Mouse (Mus musculus) ES-E14 (cell line): ENCODE data around the gene St3gal2. TPM values are rescaled to one million over a fixed set of nuclear protein-coding genes. Genes with fewer than 3 reads are reported as not detected.
"Not testable (repeated sequence)": the region's sequence is repeated elsewhere in the genome, so short reads cannot be mapped to it uniquely, and the experiment has no call there.

Source experiments
- DNase-seq: peaks from one replicate; pipeline ENCODE4 v3.0.0-alpha.2; 2013; ENCODE audit warnings: low read depth, low spot score
- H3K27ac ChIP-seq: 2 replicates; pipeline ENCODE4 v1.5.1; 2012; ENCODE audit warnings: low read depth, mild to moderate bottlenecking, low read length, moderate library complexity, mixed read lengths; ENCODE audit not compliant: poor library complexity, insufficient read depth, severe bottlenecking
- H3K36me3 ChIP-seq: 2 replicates; pipeline ENCODE4 v1.6.1; 2012; ENCODE audit warnings: mild to moderate bottlenecking, low read length, moderate library complexity, mixed read lengths; ENCODE audit not compliant: control insufficient read depth, poor library complexity, insufficient read depth, severe bottlenecking
- H3K4me1 ChIP-seq, 2 experiments: fragments of 150-350 bp in 1 of 2; sonication (generic) in 1 of 2; 2 replicates each; pipeline ENCODE4 v1.6.1; 2012; ENCODE audit warnings: low read length in 2 of 2, mild to moderate bottlenecking in 1 of 2, mixed read lengths in 1 of 2; ENCODE audit not compliant: control insufficient read depth in 2 of 2, insufficient read depth in 2 of 2, poor library complexity in 1 of 2
- H3K4me3 ChIP-seq, 2 experiments: fragments of 150-350 bp in 1 of 2; sonication (generic) in 1 of 2; 2 replicates each; pipeline ENCODE4 v1.5.1; 2012; ENCODE audit warnings: low read length in 2 of 2, low read depth in 1 of 2, mild to moderate bottlenecking in 1 of 2, mixed read lengths in 1 of 2; ENCODE audit not compliant: insufficient read depth in 1 of 2, poor library complexity in 1 of 2, severe bottlenecking in 1 of 2
- H3K9ac ChIP-seq: 2 replicates; pipeline ENCODE4 v1.6.1; 2012; ENCODE audit warnings: low read depth, mild to moderate bottlenecking, low read length, mixed read lengths; ENCODE audit not compliant: poor library complexity, insufficient read depth, severe bottlenecking
- H3K9me3 ChIP-seq: fragments of 150-350 bp; sonication (generic); 2 replicates; pipeline ENCODE4 v1.6.1; 2012; ENCODE audit warnings: low read depth, mild to moderate bottlenecking, low read length; ENCODE audit not compliant: control insufficient read depth, insufficient read depth
- CHD2 ChIP-seq: IDR thresholded peaks from 2 replicates; pipeline ENCODE4 v1.6.1; 2014; ENCODE audit warnings: mild to moderate bottlenecking, low read depth, low read length, inconsistent platforms
- HCFC1 ChIP-seq: IDR thresholded peaks from 2 replicates; pipeline ENCODE4 v1.6.1; 2012; ENCODE audit warnings: low read length, inconsistent platforms, borderline replicate concordance; ENCODE audit not compliant: insufficient read depth
- MAFK ChIP-seq: IDR thresholded peaks from 2 replicates; pipeline ENCODE4 v1.6.1; 2014; ENCODE audit warnings: mild to moderate bottlenecking, low read depth, low read length, inconsistent platforms; ENCODE audit not compliant: insufficient read depth
- ZC3H11A ChIP-seq: IDR thresholded peaks from 2 replicates; pipeline ENCODE4 v1.6.1; 2012; ENCODE audit warnings: low read depth, mild to moderate bottlenecking, inconsistent platforms, low read length, borderline replicate concordance
- ZNF384 ChIP-seq: IDR thresholded peaks from 2 replicates; pipeline ENCODE4 v1.6.1; 2012; ENCODE audit warnings: low read depth, low read length, inconsistent platforms
- in situ Hi-C, 2 experiments: fragments of 600-800 bp; cut with MboI; formaldehyde crosslinking; loops; one replicate each; pipeline ENCODE4 v1.15.1; 2025; ENCODE audit warnings: low sequenced_read_pairs in 2 of 2, inconsistent platforms in 1 of 2; ENCODE audit not compliant: unreplicated experiment in 2 of 2
- total RNA-seq: library from RNA; depleted of rRNA; stranded (reverse); fragments of 300-350 nt; gene quantifications from 2 replicates; pipeline ENCODE4 v1.2.3, GENCODE M21; 2012; rRNA removed

Gene St3gal2
- total RNA-seq, 1 experiment, result 12.4 TPM

GRCm38 (mm10) chr8:110990017-110990416 is 70.3 kb downstream of the St3gal2 start:
- H3K4me3 ChIP-seq, result no peak overlapping the region
- no peak overlapping the region for H3K9ac ChIP-seq
- no peaks in the 10 kb centered on the region for H3K9me3 ChIP-seq
- in situ Hi-C loops, result no loop called here
- no peak for DNase-seq
- no peak for TF ChIP-seq MAFK
- TF ChIP-seq ZC3H11A, result no peak
- TF ChIP-seq CHD2, result no peak
- no peak for TF ChIP-seq HCFC1
- TF ChIP-seq ZNF384, result no peak
- H3K27ac ChIP-seq, result no peak overlapping the region
- no peaks in the 10 kb centered on the region for H3K4me1 ChIP-seq
- H3K36me3 ChIP-seq, result peaks cover 33% of the 10 kb centered on the region

GRCm38 (mm10) chr8:110996641-110997430 is 77.1 kb downstream of the St3gal2 start:
- Histone ChIP-seq H3K4me3 (peak overlapping the region; percentile 92 to 95), H3K27ac (no peak overlapping the region), H3K9me3 (no peaks in the 10 kb centered on the region), H3K9ac (peak overlapping the region; percentile 90), H3K4me1 (no peaks in the 10 kb centered on the region), H3K36me3 (peaks cover 4% of the 10 kb centered on the region)
- in situ Hi-C loops, result no loop called here
- TF ChIP-seq HCFC1 (no peak), ZC3H11A (no peak)
- DNase-seq, result peak; percentile 15

- no peaks in the 10 kb centered on the region for H3K9me3 ChIP-seq
- peak; percentile 78 for TF ChIP-seq HCFC1
- no peak for TF ChIP-seq CHD2
- no peak; the same call in 1 of the 2 replicates for TF ChIP-seq MAFK
- 0 out of 2 replicates have a peak, but pooled peaks have one; percentile 48 for TF ChIP-seq ZNF384
- no peaks in the 10 kb centered on the region for H3K4me1 ChIP-seq
- peak; percentile 75 for DNase-seq
- H3K36me3 ChIP-seq, result peaks cover 3% of the 10 kb centered on the region
- peak within 1 kb of the TSS; percentile 90 for H3K9ac ChIP-seq
- in situ Hi-C loops, result no loop called here
- peak within 1 kb of the TSS; percentile 92 to 95 for H3K4me3 ChIP-seq
- no peak within 1 kb of the TSS for H3K27ac ChIP-seq
Measured at GRCm38 (mm10) chr8:110997547-110998531, 78.1 kb downstream of the St3gal2 start, which contains the start of gene Ddx19a. Ddx19a (minus strand) TSS chr8:110997800.

GRCm38 (mm10) chr8:111010230-111010991 is 90.7 kb downstream of the St3gal2 start:
- DNase-seq, H3K4me1 ChIP-seq, H3K9me3 ChIP-seq, H3K27ac ChIP-seq, H3K9ac ChIP-seq, in situ Hi-C loops, H3K4me3 ChIP-seq: not testable (repeated sequence)
- peaks cover 14% of the 10 kb centered on the region for H3K36me3 ChIP-seq

Other genes starting within 250 kb of the St3gal2 start
- 3.0 and 3.6 TPM in 2 replicates for gene Mtss1l, start 198.4 kb upstream of the St3gal2 start, total RNA-seq
- 4.6 and 5.4 TPM in 2 replicates for gene Il34, start 114.0 kb upstream of the St3gal2 start, total RNA-seq
- gene Cog4, start 73.3 kb upstream of the St3gal2 start, total RNA-seq, result 59.4 and 64.7 TPM in 2 replicates
- gene Sf3b3, start 73.1 kb upstream of the St3gal2 start, total RNA-seq, result 210 and 244 TPM in 2 replicates
- gene Fuk, start 17.4 kb upstream of the St3gal2 start, total RNA-seq, result 17.8 and 23.3 TPM in 2 replicates
- 32.6 and 35.5 TPM in 2 replicates for gene Ddx19a, start 77.9 kb downstream of the St3gal2 start, total RNA-seq
- 25.3 and 30.2 TPM in 2 replicates for gene Ddx19b, start 111.8 kb downstream of the St3gal2 start, total RNA-seq
- 211 and 247 TPM in 2 replicates for gene Aars, start 113.2 kb downstream of the St3gal2 start, total RNA-seq
- gene Exosc6, start 136.4 kb downstream of the St3gal2 start, total RNA-seq, result 2.6 TPM in 1 of 2 replicates, not detected in the other
- 0.22 TPM in 1 of 2 replicates, not detected in the other for gene Clec18a, start 172.5 kb downstream of the St3gal2 start, total RNA-seq
- 23.6 and 25.6 TPM in 2 replicates for gene Pdpr, start 174.7 kb downstream of the St3gal2 start, total RNA-seq